Mouse (Mus musculus): ENCODE measurements at regions not wholly inside any gene's neighbourhood (a gene's known extent, or its start where the extent isn't known, plus 50 kb on each side); places are given as distances from the start of the nearest gene placed in this dataset.
"Not testable (repeated sequence)": the region's sequence is repeated elsewhere in the genome, so short reads cannot be mapped to it uniquely, and the experiment has no call there.

GRCm38 (mm10) chr12:23325756-23326155 is 454.3 kb downstream of the Gm10330 start:
- H3K27me3 ChIP-seq (replicated peaks); ATAC-seq (replicated peaks); H3K9ac ChIP-seq; H3K4me1 ChIP-seq; H3K4me3 ChIP-seq; H3K4me2 ChIP-seq; H3K36me3 ChIP-seq (replicated peaks); H3K27ac ChIP-seq; H3K9me3 ChIP-seq: not testable (repeated sequence)
- 48% methylated on average over 2 of the region's 2 CpGs for WGBS

- peak overlapping the region; percentile 27 for H3K4me3 ChIP-seq
- WGBS = under 1% methylated on average over 27 of the region's 38 CpGs
- not testable (repeated sequence) for H3K4me1 ChIP-seq; H3K9me3 ChIP-seq; H3K27me3 ChIP-seq (replicated peaks); H3K27ac ChIP-seq; H3K36me3 ChIP-seq (replicated peaks); H3K9ac ChIP-seq
- peak overlapping the region; percentile 28 for H3K4me2 ChIP-seq
- ATAC-seq (replicated peaks) = peak; percentile 66; the same call in 1 of the 2 replicates
Observed at GRCm38 (mm10) chr12:23315186-23315585, 464.9 kb downstream of the Gm10330 start.

Measured in midbrain, embryonic 15.5 days (tissue).